Mouse (Mus musculus): ENCODE data around the gene Ap2a1.
"Not testable (repeated sequence)": the region's sequence is repeated elsewhere in the genome, so short reads cannot be mapped to it uniquely, and the experiment has no call there.

Ap2a1 gene

DNA sequence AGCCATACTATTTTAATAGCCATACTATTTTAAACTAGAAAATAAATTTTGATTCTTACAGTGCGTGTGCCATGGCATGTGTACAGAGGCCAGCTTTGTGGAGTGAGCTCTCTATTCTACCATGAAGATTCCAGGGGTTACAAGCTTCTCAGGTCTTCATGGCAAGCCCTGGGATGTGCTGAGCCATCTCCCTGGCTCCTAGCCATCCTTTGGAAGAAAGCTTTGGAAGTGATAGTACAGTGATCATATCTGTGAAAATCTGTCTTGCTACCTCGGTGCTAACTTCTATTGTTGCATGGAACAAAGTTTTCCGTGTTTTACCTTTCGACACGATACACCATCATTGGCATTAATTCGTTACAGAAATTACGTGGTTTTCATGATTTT is 34.1 kb downstream of the Ap2a1 start:
- no peak for DNase-seq (ENCODE audit: low read depth, low spot score)

DNA sequence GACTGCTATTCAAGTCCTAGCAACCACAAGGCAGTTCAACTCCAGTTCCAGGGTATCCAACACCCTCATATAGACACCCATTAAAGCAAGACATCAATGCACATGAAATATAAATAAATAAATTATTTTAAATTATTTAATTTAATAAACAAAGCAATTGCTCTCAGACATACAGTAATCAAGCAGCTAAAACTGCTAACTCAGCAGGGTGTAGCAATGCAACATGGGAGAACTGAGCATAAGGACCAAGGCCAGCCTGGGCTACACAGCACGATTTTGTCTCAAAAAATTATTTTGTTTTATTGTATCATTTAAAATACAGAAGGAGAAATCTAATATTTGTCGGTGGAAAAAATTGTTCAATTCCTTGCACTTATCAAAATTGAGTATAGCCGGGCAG is 35.1 kb downstream of the Ap2a1 start:
- no peak for DNase-seq (ENCODE audit: low read depth, low spot score)

DNA sequence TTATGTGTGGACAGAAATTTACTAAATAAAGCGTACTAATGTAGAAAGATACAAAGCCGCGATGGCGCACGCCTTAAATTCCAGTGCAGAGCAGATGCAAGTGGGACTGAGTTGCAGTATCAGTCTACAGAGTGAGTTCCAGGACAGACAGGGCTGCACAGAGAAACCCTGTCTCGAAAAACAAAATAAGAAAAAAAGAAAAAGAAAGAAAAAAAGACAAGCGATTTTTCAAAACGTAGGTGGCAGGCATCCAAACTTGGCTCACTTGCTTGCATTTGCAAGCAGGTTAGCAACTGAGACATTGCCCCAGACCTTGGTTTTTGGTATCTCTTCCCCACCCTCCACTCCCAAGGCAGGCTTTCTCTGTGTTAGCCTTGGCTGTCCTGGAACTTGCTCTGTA is 36.1 kb downstream of the Ap2a1 start:
- DNase-seq (ENCODE audit: low read depth, low spot score) = no peak

DNA sequence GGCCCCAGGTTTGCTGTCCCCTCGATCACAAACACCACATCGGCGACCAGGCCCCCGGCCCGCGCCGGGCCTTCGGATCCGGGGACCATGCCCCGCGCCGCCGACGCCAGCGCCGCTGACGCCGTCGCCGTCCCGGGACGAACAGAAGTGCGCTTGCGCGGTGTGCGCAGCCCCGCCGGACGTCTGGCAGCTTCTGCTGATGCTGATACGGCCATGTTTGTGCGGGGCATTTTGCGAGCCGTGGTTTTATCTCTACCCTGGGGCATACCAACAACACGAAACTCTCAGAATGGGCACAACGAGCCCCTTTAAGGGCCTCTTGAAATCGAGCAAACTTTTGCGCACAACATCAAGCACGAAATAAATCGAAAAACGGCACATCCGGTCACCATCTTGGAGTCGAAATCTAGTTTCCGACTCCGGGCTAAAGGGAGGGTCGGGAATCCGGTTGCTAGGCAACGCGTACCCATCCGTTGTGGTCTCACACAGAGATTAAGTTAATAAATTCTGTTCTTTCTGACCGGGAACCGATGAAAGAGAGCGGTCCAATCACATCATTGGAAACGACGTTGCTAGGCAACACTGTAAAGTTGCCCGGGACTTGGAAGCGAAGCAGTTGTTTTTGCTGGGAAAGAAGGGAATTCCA is 36.9 kb downstream of the Ap2a1 start, which contains the start of gene Med25:
TSS of gene Med25 (minus strand) at position 437 of the 646 bp plus-strand sequence.
- DNase-seq (ENCODE audit: low read depth, low spot score) = peak; percentile 98

DNA sequence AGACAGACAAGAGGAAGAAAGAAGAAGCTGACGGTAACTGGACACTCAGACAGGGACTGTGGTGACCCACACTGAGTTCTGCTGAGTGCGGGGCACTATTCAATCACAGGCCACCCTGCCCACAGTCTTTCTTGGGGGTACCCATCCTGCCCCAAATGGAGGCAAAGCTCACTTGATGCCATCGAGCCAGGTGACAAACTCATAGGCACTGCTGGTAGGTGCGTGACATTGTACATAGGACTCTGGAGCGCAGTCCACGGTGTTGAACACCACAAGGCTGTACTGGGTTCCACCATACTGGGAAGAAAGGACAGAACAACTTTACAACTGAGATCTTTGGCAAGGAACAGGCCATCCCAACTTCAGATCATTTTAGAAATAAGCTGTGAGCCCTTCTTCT is 37.7 kb downstream of the Ap2a1 start:
- DNase-seq (ENCODE audit: low read depth, low spot score) = no peak

DNA sequence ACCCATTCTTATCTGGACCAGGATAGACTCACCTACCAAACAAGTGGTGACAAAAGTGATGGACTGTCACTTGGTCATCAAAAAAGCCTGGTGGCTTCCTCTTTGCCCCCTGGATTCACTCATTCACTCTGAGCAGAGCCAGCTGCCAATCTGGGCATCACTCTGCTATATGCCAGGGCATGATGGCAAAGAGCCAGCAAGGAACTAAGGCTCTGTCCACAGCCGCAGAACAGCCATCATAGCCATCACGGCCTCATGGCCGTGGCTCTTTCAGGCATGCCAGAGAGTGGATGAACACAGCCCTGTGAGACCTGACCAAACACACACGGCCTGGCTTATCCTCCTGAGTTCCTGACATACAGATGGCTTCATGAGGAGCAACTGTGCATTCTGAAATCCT is 38.6 kb downstream of the Ap2a1 start:
- DNase-seq (ENCODE audit: low read depth, low spot score) = no peak

DNA sequence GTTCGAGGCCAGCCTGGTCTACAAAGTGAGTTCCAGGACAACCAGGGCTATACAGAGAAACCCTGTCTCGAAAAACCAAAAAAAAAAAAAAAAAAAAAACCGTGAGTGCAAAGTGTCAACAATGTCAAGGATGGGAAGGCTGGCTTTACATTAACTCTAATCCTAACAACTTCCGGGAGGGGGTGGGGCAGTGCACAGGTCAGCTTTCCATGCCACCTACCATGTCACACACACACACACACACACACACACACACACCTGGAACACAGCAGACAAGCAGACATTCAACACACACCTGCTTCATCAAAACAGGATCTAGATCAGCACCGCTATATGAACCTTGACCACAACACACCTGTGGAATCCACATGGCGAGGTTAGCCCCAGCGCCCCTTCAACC is 39.1 kb downstream of the Ap2a1 start:
- no peak for DNase-seq (ENCODE audit: low read depth, low spot score)

DNA sequence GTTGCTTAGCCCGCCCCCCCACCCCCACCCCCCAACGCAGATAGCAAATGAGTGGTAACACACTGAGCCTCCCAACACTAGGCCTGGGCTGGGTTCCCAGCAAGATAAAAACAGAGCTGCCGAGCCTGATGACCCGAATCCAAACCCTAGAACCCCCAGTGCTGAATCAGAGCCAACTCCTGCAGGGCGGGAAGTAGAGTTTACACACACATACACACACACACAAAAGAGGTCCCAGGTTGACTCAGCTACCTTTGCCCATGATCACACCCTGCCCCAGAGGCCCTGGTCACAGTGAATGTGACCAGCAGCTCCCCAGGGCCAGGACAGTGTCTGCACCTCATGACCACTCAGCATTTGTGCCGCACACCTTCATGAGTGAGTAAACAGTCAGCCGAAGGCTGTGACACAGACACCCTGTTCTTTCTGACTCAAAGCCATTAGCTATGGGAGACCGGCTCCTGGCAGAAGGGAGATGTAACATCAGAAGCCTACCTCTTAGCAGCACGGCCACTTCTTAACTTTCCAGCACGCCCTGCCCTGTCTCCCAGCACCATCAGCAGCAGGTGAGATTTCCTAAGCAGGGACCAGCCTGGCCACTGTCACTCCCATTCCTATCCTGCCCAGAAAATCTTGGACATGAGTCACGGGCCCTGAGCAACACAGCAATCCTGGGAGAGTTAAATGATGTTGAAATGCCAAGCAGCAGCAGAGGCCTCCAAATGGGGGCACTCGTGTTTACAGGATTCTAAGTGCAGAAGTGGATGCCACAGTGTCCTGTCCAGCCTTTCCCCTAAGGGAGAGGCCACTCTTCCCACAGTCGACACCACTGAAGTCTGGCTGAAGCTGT is 40.8 kb downstream of the Ap2a1 start:
- DNase-seq (ENCODE audit: low read depth, low spot score) = no peak

DNA sequence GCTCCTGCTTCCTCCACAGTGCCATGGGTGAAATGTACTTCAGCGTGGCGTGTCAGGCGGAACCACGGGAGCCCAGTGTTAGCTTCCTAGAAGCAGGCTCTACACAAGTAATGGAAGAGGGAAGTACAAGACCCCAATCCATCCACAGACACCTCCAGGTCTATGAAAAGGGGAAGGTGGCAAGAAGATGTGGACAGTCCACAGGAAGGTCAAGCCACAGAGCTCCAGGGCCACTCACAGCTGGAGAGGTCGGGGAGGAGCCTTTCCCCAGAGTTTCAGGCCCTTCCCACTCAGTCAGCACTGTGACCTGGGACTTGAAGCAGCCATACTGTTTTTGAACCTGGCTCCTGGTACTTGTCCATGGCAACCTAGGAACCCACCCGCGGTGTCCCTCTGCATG is 42.3 kb downstream of the Ap2a1 start:
- no peak for DNase-seq (ENCODE audit: low read depth, low spot score)

DNA sequence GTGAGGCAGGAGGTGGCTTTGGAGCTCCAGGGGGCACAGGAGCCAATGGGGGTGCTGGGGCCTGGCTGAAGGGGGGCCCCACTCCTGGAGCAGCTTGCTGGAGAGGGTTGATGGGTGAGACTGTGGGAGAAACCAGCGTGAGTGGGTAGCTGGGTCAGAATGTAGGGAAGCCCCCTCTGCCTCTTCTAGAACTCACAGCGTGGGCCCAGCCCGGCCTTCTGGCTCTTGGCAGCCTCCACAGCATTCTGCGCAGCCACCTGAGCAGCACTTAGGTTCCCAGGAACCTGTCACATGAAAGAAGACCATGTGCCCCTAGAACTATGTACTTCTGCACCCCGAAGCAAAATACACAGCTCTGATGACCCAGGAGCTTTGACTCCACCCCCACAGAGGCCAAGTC is 44.7 kb downstream of the Ap2a1 start:
- DNase-seq (ENCODE audit: low read depth, low spot score) = no peak

DNA sequence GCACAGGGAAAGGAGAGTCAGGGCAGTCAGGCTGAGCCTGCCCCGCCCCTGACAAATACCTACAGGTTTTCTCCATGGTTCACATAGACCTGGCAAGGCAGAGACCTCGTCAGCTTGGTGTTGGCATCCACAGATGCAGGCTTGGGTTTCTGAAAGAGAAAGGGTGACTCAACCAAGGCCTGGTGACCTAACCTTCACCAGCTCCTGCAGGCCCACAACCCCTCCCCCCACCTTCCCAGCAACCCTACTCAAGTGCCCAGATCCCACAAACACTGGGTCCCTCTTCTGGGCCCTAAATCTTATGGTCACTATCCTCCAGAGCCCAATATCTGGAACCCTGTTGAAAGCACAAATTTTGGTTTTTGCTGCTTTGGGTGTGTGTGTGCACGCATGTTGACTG is 46.3 kb downstream of the Ap2a1 start:
- DNase-seq (ENCODE audit: low read depth, low spot score) = no peak

DNA sequence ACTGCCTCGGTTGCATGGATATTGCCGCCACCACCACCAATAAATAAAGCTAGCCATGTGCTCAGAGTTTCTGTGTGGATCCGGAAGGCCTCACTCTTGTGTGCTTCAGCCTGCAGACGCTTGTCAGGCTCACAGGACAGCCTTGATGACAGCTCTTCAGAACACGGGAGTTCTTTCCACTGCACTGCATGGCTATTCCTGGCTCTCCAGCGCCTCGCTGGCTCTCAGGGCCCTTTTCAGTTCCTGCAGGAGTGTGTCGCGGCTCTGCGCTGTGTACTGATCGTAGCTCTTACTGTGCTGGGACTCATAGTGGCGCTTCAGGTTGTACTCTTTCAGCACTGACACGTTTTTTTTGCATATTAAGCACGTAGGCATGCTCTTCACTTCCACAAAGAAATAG is 51.5 kb downstream of the Ap2a1 start:
- no peak for DNase-seq (ENCODE audit: low read depth, low spot score)

DNA sequence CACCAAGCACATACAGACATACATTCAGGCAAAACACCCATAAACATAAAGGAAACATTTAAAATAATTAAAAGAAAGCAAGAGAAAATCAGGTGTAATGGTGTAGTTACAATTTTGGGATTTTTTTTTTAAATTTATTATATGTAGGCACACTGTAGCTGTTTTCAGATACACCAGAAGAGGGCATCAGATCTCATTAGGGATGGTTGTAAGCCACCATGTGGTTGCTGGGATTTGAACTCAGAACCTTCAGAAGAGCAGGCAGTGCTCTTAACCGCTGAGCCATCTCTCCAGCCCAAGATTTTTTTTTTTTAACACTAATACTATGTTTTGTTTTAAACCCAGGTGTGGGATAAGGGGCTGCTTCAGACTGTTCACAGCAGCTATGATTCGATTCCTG is 57.5 kb downstream of the Ap2a1 start:
- DNase-seq (ENCODE audit: low read depth, low spot score) = not testable (repeated sequence)

DNA sequence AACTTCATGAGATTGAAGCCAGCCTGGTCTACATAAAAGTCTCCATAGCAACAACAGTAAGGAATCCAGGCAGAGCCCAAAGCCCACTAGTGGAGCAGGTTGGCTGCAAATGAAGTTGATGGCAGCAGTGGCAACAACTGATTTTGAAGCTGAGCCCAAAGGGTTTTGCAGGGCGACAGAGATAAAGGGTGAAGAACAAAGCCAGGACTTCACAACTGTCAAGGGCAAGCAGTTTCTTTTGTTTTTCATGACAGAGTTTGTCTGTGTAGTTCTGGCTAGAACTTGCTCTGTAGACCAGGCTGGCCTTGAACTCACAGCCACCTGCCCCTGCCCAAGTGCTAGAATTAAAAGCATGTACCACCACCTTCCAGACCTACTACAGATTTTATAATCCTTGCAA is 58.1 kb downstream of the Ap2a1 start:
- DNase-seq (ENCODE audit: low read depth, low spot score) = no peak

DNA sequence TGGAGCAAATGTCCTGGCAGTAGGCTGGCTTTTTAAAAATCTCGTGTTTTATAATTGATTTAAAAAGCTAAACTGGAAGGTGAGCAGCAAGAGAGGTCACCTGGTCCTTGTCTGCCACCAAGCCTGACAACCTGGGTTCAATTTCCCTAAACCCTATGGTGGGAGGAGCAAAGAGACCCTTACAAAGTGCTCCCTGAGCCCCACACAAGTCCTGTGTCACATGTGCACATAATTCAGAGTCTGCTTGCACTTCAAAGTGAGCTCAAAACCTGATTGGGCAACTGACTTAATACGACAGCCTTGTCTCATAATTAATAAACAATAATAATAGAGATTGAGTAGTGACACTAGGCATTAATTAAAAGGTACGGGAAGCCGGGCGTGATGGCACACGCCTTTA is 58.7 kb downstream of the Ap2a1 start:
- no peak for DNase-seq (ENCODE audit: low read depth, low spot score)

DNA sequence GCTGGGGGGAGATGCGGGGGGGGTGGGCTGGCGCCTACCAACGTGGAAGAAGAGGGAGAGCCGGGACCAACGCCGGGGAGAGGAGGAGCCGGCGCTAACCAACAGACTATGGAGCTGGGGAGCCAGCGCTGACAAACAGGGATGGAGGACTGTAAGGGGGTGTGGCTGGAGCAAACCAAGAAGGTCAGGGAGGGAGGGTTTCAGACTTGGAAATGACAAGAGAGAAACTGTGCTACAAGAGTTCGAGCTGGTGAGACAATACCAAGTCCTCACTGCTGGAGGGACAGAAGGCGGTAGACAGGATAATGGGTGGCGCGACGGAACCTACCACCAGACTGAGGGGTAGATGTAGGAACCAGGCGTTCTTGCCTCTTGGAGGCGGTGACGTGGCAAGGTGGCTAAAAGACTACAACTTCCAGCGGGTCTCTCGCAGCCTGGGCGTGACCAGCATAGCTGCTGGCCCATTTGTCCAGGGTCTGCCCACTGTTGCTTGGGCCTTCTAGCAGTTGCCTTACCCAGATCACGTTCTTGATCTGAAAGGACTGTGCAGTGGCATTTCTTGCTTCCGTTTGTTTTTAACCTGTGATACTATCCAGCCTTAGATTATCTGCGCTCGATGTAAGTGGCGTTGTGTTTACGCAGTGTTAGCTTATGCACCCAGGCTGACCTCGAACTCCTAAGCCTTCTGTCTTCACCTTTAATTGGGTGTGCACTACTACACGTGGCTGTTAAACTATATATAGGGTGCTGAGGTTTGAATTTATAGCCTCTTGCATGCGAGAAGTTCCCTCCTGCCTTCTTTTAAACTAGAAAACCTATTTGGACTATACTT is 59.4 kb downstream of the Ap2a1 start, which contains the start of gene Ptov1:
TSS of gene Ptov1 (minus strand) at position 92 of the 832 bp plus-strand sequence.
- DNase-seq (ENCODE audit: low read depth, low spot score) = peak; percentile 96

DNA sequence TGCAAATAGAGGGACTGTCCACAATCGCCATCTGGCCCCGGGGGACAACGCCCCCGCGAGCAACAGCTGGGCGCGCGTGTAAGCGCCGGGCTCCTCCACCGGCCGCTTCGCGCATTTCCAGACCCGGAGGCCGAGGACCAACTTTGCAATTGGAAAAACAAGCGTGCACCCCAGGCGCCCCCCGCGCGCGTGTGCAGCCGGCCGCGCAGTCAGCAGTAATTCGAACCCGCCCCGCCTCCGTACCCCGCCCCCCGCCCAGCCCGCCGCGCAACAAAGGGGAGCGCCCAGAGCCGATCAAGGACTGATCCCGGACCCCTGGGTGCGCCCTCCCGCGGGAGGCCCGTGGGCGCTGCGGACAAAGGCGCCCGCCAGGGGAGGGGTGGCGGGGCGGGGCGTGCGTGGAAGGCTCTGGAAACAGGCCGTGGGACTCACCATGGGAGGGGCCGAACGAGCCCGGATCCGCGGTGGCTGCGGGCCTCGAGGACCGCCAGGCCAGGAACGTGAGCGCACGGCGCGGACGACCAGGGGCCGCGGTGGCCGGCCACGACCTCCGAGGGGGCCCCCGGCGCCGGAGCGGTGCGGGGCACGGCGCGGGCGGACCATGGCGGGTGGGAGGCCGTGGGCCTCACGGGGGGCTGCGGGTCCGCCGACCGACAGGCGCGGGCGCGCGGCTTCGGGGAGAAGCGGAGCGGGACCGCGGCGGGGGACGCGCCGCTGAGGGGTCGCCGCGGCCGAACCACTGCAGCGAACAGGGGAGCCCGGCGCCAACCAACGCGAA is 60.2 kb downstream of the Ap2a1 start:
- peak; percentile 73 for DNase-seq (ENCODE audit: low read depth, low spot score)

DNA sequence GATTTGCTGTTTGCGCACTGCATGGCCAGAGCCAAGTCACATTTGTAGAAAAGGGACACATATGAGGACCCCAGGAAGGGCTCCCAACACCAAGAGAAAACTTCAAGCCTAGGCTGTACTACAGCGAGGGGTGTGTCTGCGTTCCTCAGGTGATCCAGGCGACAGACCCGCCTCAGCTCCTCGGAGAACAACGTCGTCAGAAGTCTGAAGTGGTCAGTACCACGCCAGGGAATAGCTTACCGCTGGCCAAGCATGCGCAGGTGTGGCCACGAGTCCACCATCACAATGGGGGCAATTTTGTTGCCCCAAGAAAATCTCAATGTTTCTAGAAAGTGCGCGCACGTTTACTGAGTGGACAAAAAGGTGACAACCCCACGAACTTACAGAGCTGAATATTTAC is 60.8 kb downstream of the Ap2a1 start:
- DNase-seq (ENCODE audit: low read depth, low spot score) = no peak

DNA sequence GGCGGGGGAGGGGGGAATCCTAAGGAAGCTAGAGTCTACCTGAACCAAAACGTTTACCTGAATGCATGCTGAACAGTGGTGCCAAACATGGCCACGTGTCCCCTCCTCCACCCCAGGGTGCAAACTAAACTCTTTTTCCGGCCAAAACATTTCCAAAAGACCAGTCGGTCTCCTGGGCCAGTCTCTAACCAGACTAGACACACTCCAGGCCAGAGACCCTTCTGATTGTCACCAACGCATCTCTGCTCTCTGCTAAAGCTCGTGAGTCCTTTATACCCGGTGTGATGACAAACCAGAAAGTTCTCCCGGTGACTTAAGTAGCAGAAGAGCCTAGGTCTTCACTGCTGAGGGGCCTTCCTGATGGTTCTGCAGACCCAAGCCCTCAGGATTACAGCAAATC is 61.5 kb downstream of the Ap2a1 start:
- no peak for DNase-seq (ENCODE audit: low read depth, low spot score)

DNA sequence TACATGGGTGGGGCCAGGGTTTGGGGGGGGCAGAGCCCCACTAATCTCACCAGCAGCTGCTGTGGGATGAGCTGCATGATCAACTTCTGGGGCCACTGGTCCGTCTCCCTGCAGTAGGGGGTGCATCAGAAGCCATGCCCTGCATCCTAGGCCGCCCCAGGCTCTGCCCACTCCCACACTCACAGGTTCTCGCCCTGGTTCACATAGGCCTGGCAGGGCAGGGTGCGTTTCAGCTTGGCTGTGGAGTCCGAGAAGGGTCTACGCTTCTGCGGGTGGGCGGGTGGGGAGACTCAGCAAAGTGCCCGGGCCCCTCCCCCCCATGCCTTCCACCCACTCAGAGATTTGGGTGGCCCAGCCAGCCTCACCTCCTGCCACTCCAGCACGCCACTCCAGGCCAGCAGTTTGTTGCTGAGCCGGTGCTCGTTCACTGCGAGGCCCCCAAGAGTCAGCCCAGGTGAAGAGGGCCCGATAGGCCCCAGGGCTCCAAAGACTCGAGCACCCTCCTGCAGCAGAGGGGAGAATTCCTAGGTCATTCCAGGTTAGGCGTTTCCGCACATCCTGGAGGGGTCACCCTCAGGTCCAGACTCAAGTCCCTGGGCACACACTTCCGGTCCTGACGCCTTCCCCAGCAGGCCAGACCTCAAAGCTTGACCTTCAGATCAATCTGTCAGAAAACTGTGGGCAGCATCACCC is 62.1 kb downstream of the Ap2a1 start:
- DNase-seq (ENCODE audit: low read depth, low spot score) = no peak

Measured in mesoderm, embryonic 11.5 days (tissue).